Mouse (Mus musculus) MEL (cell line): ENCODE data around the gene Vash2.

Experiments
- CTCF ChIP-seq, 3 experiments: IDR thresholded peaks in 2 of 3; conservative IDR thresholded peaks in 1 of 3; 2 replicates each; pipeline ENCODE4 v1.5.1; 2011 to 2012; ENCODE audit warnings: low read length in 3 of 3, low read depth in 2 of 3, mild to moderate bottlenecking in 2 of 3, improper control_type of control experiment in 1 of 3, inconsistent platforms in 1 of 3, mixed read lengths in 1 of 3, moderate library complexity in 1 of 3; ENCODE audit not compliant: control insufficient read depth in 1 of 3, insufficient read depth in 1 of 3, poor library complexity in 1 of 3, severe bottlenecking in 1 of 3
- EP300 ChIP-seq, 2 experiments: IDR thresholded peaks; 2 replicates each; pipeline ENCODE4 v1.6.1; 2011; ENCODE audit warnings: improper control_type of control experiment in 2 of 2, low read length in 2 of 2, low read depth in 1 of 2, mild to moderate bottlenecking in 1 of 2
- ETS1 ChIP-seq: IDR thresholded peaks from 2 replicates; pipeline ENCODE4 v1.6.1; 2012; ENCODE audit warnings: low read depth, mild to moderate bottlenecking, inconsistent platforms, low read length, improper control_type of control experiment, moderate library complexity
- HCFC1 ChIP-seq: IDR thresholded peaks from 2 replicates; pipeline ENCODE4 v1.6.1; 2012; ENCODE audit warnings: low read depth, mild to moderate bottlenecking, inconsistent platforms, low read length, improper control_type of control experiment, moderate library complexity
- MAFK ChIP-seq: IDR thresholded peaks from 2 replicates; pipeline ENCODE4 v1.6.1; 2011; ENCODE audit warnings: low read depth, mild to moderate bottlenecking, low read length, improper control_type of control experiment, borderline replicate concordance
- MYC ChIP-seq: IDR thresholded peaks from 2 replicates; pipeline ENCODE4 v1.6.1; 2011; ENCODE audit warnings: low read depth, mild to moderate bottlenecking, low read length, improper control_type of control experiment, moderate library complexity
- POLR2A ChIP-seq, 2 experiments: IDR thresholded peaks; 2 replicates each; pipeline ENCODE4 v1.6.1; 2011 to 2012; ENCODE audit warnings: low read length in 2 of 2, mild to moderate bottlenecking in 2 of 2, control low read depth in 1 of 2, improper control_type of control experiment in 1 of 2, low read depth in 1 of 2, moderate library complexity in 1 of 2; ENCODE audit not compliant: control insufficient read depth in 1 of 2, insufficient read depth in 1 of 2, poor library complexity in 1 of 2
- TAL1 ChIP-seq: IDR thresholded peaks from 2 replicates; pipeline ENCODE4 v1.6.1; 2012; ENCODE audit warnings: mild to moderate bottlenecking, inconsistent platforms, low read length, moderate library complexity, mixed read lengths
- TCF12 ChIP-seq: IDR thresholded peaks from 2 replicates; pipeline ENCODE4 v1.6.1; 2014; ENCODE audit warnings: low read depth, mild to moderate bottlenecking, inconsistent platforms, low read length, improper control_type of control experiment, moderate library complexity
- USF2 ChIP-seq, 2 experiments: IDR thresholded peaks; 2 replicates each; pipeline ENCODE4 v1.6.1; 2011 to 2012; ENCODE audit warnings: improper control_type of control experiment in 2 of 2, low read length in 2 of 2, borderline replicate concordance in 1 of 2, inconsistent platforms in 1 of 2, low read depth in 1 of 2, mild to moderate bottlenecking in 1 of 2; ENCODE audit not compliant: insufficient read depth in 1 of 2
- ZC3H11A ChIP-seq: IDR thresholded peaks from 2 replicates; pipeline ENCODE4 v1.6.1; 2012; ENCODE audit warnings: low read depth, mild to moderate bottlenecking, inconsistent platforms, low read length, improper control_type of control experiment
- ZNF384 ChIP-seq: IDR thresholded peaks from 2 replicates; pipeline ENCODE4 v1.6.1; 2012; ENCODE audit warnings: low read depth, mild to moderate bottlenecking, inconsistent platforms, low read length, improper control_type of control experiment

DNA sequence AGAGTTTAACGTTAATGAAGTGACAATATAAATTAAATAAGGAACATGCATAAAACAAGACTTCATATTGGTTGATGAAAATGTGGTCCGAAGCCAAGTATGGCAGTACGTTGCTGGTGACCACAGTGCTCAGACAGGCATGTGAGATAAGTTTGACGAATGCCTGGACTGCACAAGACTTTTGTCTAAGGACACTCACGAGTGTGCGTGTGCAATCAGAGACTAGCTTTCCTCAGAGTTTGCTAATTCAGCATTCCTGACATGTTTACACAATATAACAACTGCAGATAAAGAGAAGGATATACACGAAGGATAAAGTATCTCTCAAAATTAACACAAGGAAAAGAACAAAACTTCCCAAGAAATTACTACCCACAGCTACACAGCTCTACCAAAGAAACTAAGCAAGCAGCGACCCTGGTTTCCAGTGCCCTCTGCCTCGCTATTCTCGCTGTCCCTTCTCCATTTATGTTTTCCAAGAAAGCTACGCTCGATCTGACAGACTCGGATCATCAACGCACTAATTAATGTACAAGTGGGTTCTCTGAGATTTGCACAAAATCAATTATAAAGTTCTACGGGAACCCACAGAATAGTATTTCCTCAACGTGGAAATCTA, 51.2 kb downstream of the Vash2 start:
- TF ChIP-seq HCFC1 (no peak), CTCF (IDR thresholded peaks at IDR 0.05 in 2 of 3, conservative IDR thresholded peaks at IDR 0.05 in 1 of 3; ENCODE audit: control insufficient read depth in 1 of 3, insufficient read depth in 1 of 3, low read depth in 2 of 3, low read length in 3 of 3, poor library complexity in 1 of 3, severe bottlenecking in 1 of 3) (no peak), POLR2A (IDR thresholded peaks at IDR 0.05; ENCODE audit: control insufficient read depth in 1 of 2, insufficient read depth in 1 of 2, low read depth in 1 of 2, low read length in 2 of 2, poor library complexity in 1 of 2) (no peak), MYC (no peak), MAFK (no peak), ZC3H11A (no peak), ETS1 (no peak), EP300 (IDR thresholded peaks at IDR 0.05; ENCODE audit: low read depth in 1 of 2, low read length in 2 of 2) (no peak), USF2 (IDR thresholded peaks at IDR 0.05; ENCODE audit: borderline replicate concordance in 1 of 2, insufficient read depth in 1 of 2, low read depth in 1 of 2, low read length in 2 of 2) (no peak), TCF12 (no peak), TAL1 (no peak), ZNF384 (no peak)
